Mouse (Mus musculus): ENCODE data around the gene Lyg2.

- TF ChIP-seq GATA1 (IDR thresholded peaks at IDR 0.05; ENCODE audit: low read length): no peak
- no peak for TF ChIP-seq TAL1 (IDR thresholded peaks at IDR 0.05; ENCODE audit: low read length)
Observed at GRCm38 (mm10) chr1:37872131-37873067, 43.9 kb downstream of the Lyg2 start.
